Mouse (Mus musculus): ENCODE data around the gene Kif26a.

- TF ChIP-seq GATA1 (IDR thresholded peaks at IDR 0.05; ENCODE audit: borderline replicate concordance, low read length) (no peak), FLI1 (IDR thresholded peaks at IDR 0.05; ENCODE audit: low read length) (no peak)
Observed at GRCm38 (mm10) chr12:112106541-112106971, 39.5 kb upstream of the Kif26a start, which contains the start of gene Aspg.

All from megakaryocyte, embryonic 14.5 days (primary cell).